Mouse (Mus musculus) kidney, adult 2 months (tissue): ENCODE data around the gene Rsad2.

ENCODE experiments used
- CTCF ChIP-seq: fragments of 200-500 bp; conservative IDR thresholded peaks from 2 replicates; pipeline ENCODE4 v1.5.1; 2011; ENCODE audit warnings: low read depth, mild to moderate bottlenecking, control low read depth, low read length, moderate library complexity, mixed read lengths; ENCODE audit not compliant: insufficient read depth, insufficient read length
- POLR2A ChIP-seq: fragments of 200-500 bp; IDR thresholded peaks from one replicate; pipeline ENCODE4 v1.6.1; 2011; ENCODE audit warnings: low read depth, low read length, control low read depth

DNA sequence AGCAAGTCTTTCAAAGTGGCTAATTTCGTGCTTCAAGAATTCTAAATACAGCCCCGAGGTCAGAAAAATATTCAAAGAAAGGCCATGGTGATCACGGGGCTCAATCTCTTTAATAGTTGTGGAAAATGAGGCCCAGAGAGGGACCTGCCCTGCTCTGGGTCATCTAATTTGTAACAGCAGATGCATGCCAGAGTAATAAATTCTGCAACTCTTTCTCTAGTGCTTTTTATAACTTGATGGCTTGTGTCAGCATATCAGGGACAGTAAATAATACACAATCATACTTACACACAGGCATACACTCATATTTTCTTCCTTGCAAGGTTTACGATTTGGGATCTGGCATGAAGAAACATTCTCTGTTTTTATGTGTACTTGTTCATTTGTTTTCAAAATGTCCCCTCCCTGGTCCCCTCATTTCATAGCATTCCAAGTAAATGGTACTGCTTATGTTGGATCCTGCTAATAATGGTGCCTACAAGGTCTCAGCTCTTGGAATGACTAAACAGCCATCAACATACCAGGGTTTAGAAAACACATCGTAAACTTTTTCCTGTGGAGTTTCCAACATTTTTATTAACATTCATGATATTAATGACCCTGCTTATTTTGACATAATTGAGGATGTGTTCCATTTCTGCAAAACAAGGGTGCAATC, 32.5 kb upstream of the Rsad2 start:
- no peak for TF ChIP-seq POLR2A
- TF ChIP-seq CTCF, result no peak
